Mouse (Mus musculus) neural tube, embryonic 14.5 days (tissue): ENCODE data around the gene Abcb8. TPM values are rescaled to one million over a fixed set of nuclear protein-coding genes. Genes with fewer than 3 reads are reported as not detected.

Experiments used
- ATAC-seq: fragments of 200-750 bp; cut with Nextera tagmentation; 2 replicates; pipeline ENCODE4 v1.8.0; 2017; ENCODE audit warnings: low read depth, mild to moderate bottlenecking, moderate TSS enrichment, moderate library complexity
- H3K27ac ChIP-seq: fragments of 300-500 bp; sonication (generic); 2 replicates; pipeline ENCODE4 v1.5.1; 2014; ENCODE audit warnings: low read depth, mild to moderate bottlenecking, control low read depth, low read length, moderate library complexity, mixed read lengths
- H3K27me3 ChIP-seq: fragments of 300-500 bp; sonication (generic); 2 replicates; pipeline ENCODE4 v1.6.1; 2014; ENCODE audit warnings: low read length; ENCODE audit not compliant: control insufficient read depth, insufficient read depth
- H3K36me3 ChIP-seq: fragments of 300-500 bp; sonication (generic); 2 replicates; pipeline ENCODE4 v1.6.1; 2014; ENCODE audit warnings: low read length, mixed read lengths; ENCODE audit not compliant: control insufficient read depth, insufficient read depth
- H3K4me1 ChIP-seq: fragments of 300-500 bp; sonication (generic); 2 replicates; pipeline ENCODE4 v1.6.1; 2014; ENCODE audit warnings: low read length; ENCODE audit not compliant: control insufficient read depth, insufficient read depth
- H3K4me2 ChIP-seq: fragments of 300-500 bp; sonication (generic); 2 replicates; pipeline ENCODE4 v1.6.1; 2014; ENCODE audit warnings: mild to moderate bottlenecking, low read depth, low read length, control low read depth
- H3K4me3 ChIP-seq: fragments of 300-500 bp; sonication (generic); 2 replicates; pipeline ENCODE4 v1.5.1; 2014; ENCODE audit warnings: low read depth, low read length, control low read depth, mixed read lengths
- H3K9ac ChIP-seq: fragments of 300-500 bp; sonication (generic); replicated peaks from 2 replicates; pipeline ENCODE4 v1.6.1; 2014; ENCODE audit warnings: low read depth, mild to moderate bottlenecking, control low read depth, low read length, mixed read lengths
- H3K9me3 ChIP-seq: fragments of 300-500 bp; sonication (generic); 2 replicates; pipeline ENCODE4 v1.6.1; 2016; ENCODE audit warnings: low read length; ENCODE audit not compliant: control insufficient read depth
- WGBS: fragments of 180-500 bp; shearing (Covaris S2); extraction: QIAGEN DNeasy Blood & Tissue Kit; methylation state at CpG from one replicate; pipeline ENCODE4 v1.1.7; 2014; 5-methylcytosine and 5-hydroxymethylcytosine counted together
- polyA plus RNA-seq: library from polyadenylated mRNA; unstranded; fragments of >200 nt; fragmentation: Nextera tagmentation; extraction: Ambion mirVana; gene quantifications from 2 replicates; pipeline ENCODE4 v1.2.1, GENCODE M21; 2014

Gene Abcb8
- polyA plus RNA-seq, 1 experiment from 2014 or later = 47.2 TPM

- Histone ChIP-seq H3K27ac (no peak overlapping the region), H3K27me3 (no peaks in the 10 kb centered on the region), H3K36me3 (peaks cover 10% of the 10 kb centered on the region; the same call in 1 of the 2 replicates), H3K4me3 (no peak overlapping the region), H3K9me3 (no peaks in the 10 kb centered on the region), H3K4me1 (0 out of 2 replicates have a peak, but pooled peaks cover 8% of the 10 kb centered on the region), H3K4me2 (no peak overlapping the region), H3K9ac (no peak overlapping the region)
- 87% methylated on average over 2 of the region's 2 CpGs for WGBS
- no peak for ATAC-seq
Measured at GRCm38 (mm10) chr5:24412063-24412462, 18.6 kb downstream of the Abcb8 start.

- H3K9me3 ChIP-seq = no peaks in the 10 kb centered on the region
- no peak for ATAC-seq
- 0 out of 2 replicates have a peak, but pooled peaks cover 3% of the 10 kb centered on the region for H3K36me3 ChIP-seq
- H3K27ac ChIP-seq = no peak within 1 kb of the TSS
- whole genome bisulfite sequencing = 51% methylated on average over 11 of the region's 11 CpGs
- H3K9ac ChIP-seq = no peak within 1 kb of the TSS
- no peaks in the 10 kb centered on the region for H3K27me3 ChIP-seq
- no peak within 1 kb of the TSS for H3K4me3 ChIP-seq
- H3K4me2 ChIP-seq = no peak within 1 kb of the TSS
- 0 out of 2 replicates have a peak, but pooled peaks cover 8% of the 10 kb centered on the region for H3K4me1 ChIP-seq
Measured at GRCm38 (mm10) chr5:24413042-24413693, 19.7 kb downstream of the Abcb8 start, which contains the start of gene Asic3. TSS of gene Asic3 (plus strand) at chr5:24413392.

- H3K27ac ChIP-seq = no peak overlapping the region
- 0 out of 2 replicates have a peak, but pooled peaks cover 6% of the 10 kb centered on the region for H3K36me3 ChIP-seq
- H3K9ac ChIP-seq = no peak overlapping the region
- no peaks in the 10 kb centered on the region for H3K9me3 ChIP-seq
- no peak overlapping the region for H3K4me2 ChIP-seq
- H3K27me3 ChIP-seq = no peaks in the 10 kb centered on the region
- H3K4me1 ChIP-seq = 0 out of 2 replicates have a peak, but pooled peaks cover 8% of the 10 kb centered on the region
- ATAC-seq = no peak
- H3K4me3 ChIP-seq = no peak overlapping the region
- WGBS = 85% methylated on average over 13 of the region's 13 CpGs
Measured at GRCm38 (mm10) chr5:24413938-24414337, 20.5 kb downstream of the Abcb8 start.

GRCm38 (mm10) chr5:24416222-24416736 is 22.8 kb downstream of the Abcb8 start:
- Histone ChIP-seq H3K4me3 (no peak overlapping the region), H3K27me3 (no peaks in the 10 kb centered on the region), H3K4me2 (peak overlapping the region; percentile 23; the same call in 1 of the 2 replicates), H3K36me3 (peaks cover 7% of the 10 kb centered on the region; the same call in 1 of the 2 replicates), H3K9ac (no peak overlapping the region), H3K9me3 (no peaks in the 10 kb centered on the region), H3K4me1 (0 out of 2 replicates have a peak, but pooled peaks cover 8% of the 10 kb centered on the region), H3K27ac (no peak overlapping the region)
- WGBS = 4% methylated on average over 21 of the region's 21 CpGs
- ATAC-seq = peak; percentile 78

- no peak for ATAC-seq
- no peak overlapping the region for H3K4me2 ChIP-seq
- no peaks in the 10 kb centered on the region for H3K27me3 ChIP-seq
- H3K36me3 ChIP-seq = peaks cover 7% of the 10 kb centered on the region; the same call in 1 of the 2 replicates
- no peak overlapping the region for H3K27ac ChIP-seq
- WGBS = 89% methylated on average over 10 of the region's 10 CpGs
- H3K4me3 ChIP-seq = no peak overlapping the region
- H3K9ac ChIP-seq = no peak overlapping the region
- no peaks in the 10 kb centered on the region for H3K9me3 ChIP-seq
- peaks cover 10% of the 10 kb centered on the region; the same call in 1 of the 2 replicates for H3K4me1 ChIP-seq
Measured at GRCm38 (mm10) chr5:24417587-24417986, 24.1 kb downstream of the Abcb8 start.

- no peak overlapping the region for H3K9ac ChIP-seq
- H3K4me1 ChIP-seq = peaks cover 20% of the 10 kb centered on the region; the same call in 1 of the 2 replicates
- no peak overlapping the region for H3K4me3 ChIP-seq
- ATAC-seq = no peak
- H3K9me3 ChIP-seq = no peaks in the 10 kb centered on the region
- no peak overlapping the region for H3K4me2 ChIP-seq
- no peaks in the 10 kb centered on the region for H3K27me3 ChIP-seq
- H3K36me3 ChIP-seq = peaks cover 7% of the 10 kb centered on the region; the same call in 1 of the 2 replicates
- H3K27ac ChIP-seq = no peak overlapping the region
- 91% methylated on average over 9 of the region's 9 CpGs for WGBS
Measured at GRCm38 (mm10) chr5:24420381-24420780, 26.9 kb downstream of the Abcb8 start.

GRCm38 (mm10) chr5:24423129-24424003 is 29.9 kb downstream of the Abcb8 start, which contains the start of the genes Cdk5 and Slc4a2:
TSS of gene Cdk5 (minus strand) at chr5:24423530.
TSS of gene Slc4a2 (plus strand) at chr5:24423837.
- peak; percentile 97 for ATAC-seq
- WGBS = under 1% methylated on average over 46 of the region's 46 CpGs
- Histone ChIP-seq H3K27ac (peak within 1 kb of the TSS; percentile 86), H3K36me3 (peaks cover 7% of the 10 kb centered on the region; the same call in 1 of the 2 replicates), H3K9ac (peak within 1 kb of the TSS; percentile 80), H3K4me1 (peaks cover 26% of the 10 kb centered on the region; the same call in 1 of the 2 replicates), H3K4me2 (peak within 1 kb of the TSS; percentile 83), H3K27me3 (no peaks in the 10 kb centered on the region), H3K4me3 (peak within 1 kb of the TSS; percentile 52), H3K9me3 (no peaks in the 10 kb centered on the region)

- Histone ChIP-seq H3K27ac (peak overlapping the region; percentile 86), H3K4me2 (peak overlapping the region; percentile 83), H3K9me3 (no peaks in the 10 kb centered on the region), H3K36me3 (peaks cover under 1% of the 10 kb centered on the region; the same call in 1 of the 2 replicates), H3K9ac (peak overlapping the region; percentile 56), H3K27me3 (no peaks in the 10 kb centered on the region), H3K4me3 (peak overlapping the region; percentile 52), H3K4me1 (peaks cover 26% of the 10 kb centered on the region; the same call in 1 of the 2 replicates)
- WGBS = 13% methylated on average over 21 of the region's 21 CpGs
- no peak; the same call in 1 of the 2 replicates for ATAC-seq
Measured at GRCm38 (mm10) chr5:24424004-24424781, 30.7 kb downstream of the Abcb8 start.
